In the genomic region with DNA sequence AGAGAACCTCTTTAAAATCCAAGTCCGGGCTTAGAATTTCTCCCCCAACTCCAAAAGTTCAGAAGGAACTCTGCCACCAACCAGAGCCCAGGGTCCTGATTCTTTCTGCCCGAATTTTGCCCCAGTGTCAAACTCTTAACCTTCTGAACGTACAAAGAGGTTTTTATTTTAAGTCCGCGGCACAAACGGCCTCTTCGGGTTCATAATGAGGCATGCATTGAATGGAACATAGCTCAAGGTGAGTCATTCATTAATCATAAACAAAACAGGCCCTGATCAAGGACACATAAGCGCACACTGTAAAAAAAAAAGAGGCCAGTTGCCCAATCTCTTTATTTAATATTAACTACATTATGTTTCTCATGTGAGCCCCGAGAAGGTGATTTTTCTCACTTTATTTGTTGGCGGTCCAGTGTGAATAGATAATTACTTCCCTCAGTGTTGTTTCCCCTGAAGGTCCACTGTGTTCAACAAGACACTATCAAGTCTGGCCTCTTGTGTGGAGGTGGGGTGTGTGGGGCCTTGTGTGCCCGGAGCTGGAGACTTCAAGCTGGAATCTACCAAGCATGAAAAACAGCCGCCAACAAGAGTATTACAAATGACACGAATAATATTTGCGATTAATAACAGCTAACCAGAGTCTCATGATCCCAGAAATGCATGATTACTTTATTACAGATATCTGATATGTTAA, we compare ENCODE assay signal across 20 mouse cellular contexts.
DNase-seq lines count a peak whose midpoint lies in the region; ATAC-seq and TF ChIP-seq lines count a peak whose summit lies in the region.
"Had no signal": no experiment of that assay in that cellular context is flagged by ENCODE, and none has a peak within 500 bp of the region (broad histone marks: within the 10 kb centered on the region; RNA-seq: fewer than 3 reads in every experiment).

No protein-coding gene starts in this region.

- H3K4me2 ChIP-seq in liver, embryonic 12.5 days, result no peak overlapping the region
- H3K4me2 ChIP-seq in intestine, postnatal 0 days (replicated peaks; ENCODE audit: low read depth), result no peak overlapping the region
- no peak overlapping the region for H3K4me2 ChIP-seq in kidney, embryonic 15.5 days
- H3K4me2 ChIP-seq: embryonic facial prominence, embryonic 15.5 days; limb, embryonic 15.5 days; lung, embryonic 14.5 days had no signal

- no peaks in the 10 kb centered on the region for H3K36me3 ChIP-seq in liver, adult 2 months (ENCODE audit: control insufficient read depth, insufficient read depth, low read length)
- H3K36me3 ChIP-seq in liver, embryonic 12.5 days, result no peaks in the 10 kb centered on the region
- no peaks in the 10 kb centered on the region for H3K36me3 ChIP-seq in intestine, postnatal 0 days (ENCODE audit: control insufficient read depth, insufficient read depth)
- H3K36me3 ChIP-seq in kidney, embryonic 15.5 days, result no peaks in the 10 kb centered on the region
- H3K36me3 ChIP-seq: embryonic facial prominence, embryonic 15.5 days; heart, embryonic 10.5 days; limb, embryonic 15.5 days; midbrain, embryonic 10.5 days had no signal

- no peak overlapping the region for H3K4me3 ChIP-seq in liver, adult 2 months (ENCODE audit: insufficient read depth, low read depth, low read length)
- no peak overlapping the region for H3K4me3 ChIP-seq in liver, embryonic 12.5 days
- no peak overlapping the region for H3K4me3 ChIP-seq in intestine, postnatal 0 days (ENCODE audit: low read depth, low read length)
- no peak overlapping the region for H3K4me3 ChIP-seq in kidney, embryonic 15.5 days (replicated peaks)
- H3K4me3 ChIP-seq: embryonic facial prominence, embryonic 15.5 days; heart, embryonic 10.5 days; limb, embryonic 15.5 days; midbrain, embryonic 10.5 days had no signal

- DNase-seq in liver, adult 2 months (ENCODE audit: extremely low read depth, low read depth, low spot score), result peak; percentile 93
- peak; percentile 31 to 55 for DNase-seq in kidney, postnatal 4 days
- no peak for DNase-seq in testis, postnatal 10 days (ENCODE audit: low spot score)
- no peak for DNase-seq in lung, adult 18-20 months
- DNase-seq in lung, postnatal 25 days (ENCODE audit: low spot score), result no peak
- DNase-seq: cerebellum, adult 18-20 months; cerebellum, postnatal 25 days; forebrain, postnatal 0 days; heart, postnatal 10 days; lung, embryonic 14.5 days; right cerebral cortex, postnatal 4 days; thymus, postnatal 4 days had no signal

- H3K9ac ChIP-seq in liver, adult 2 months (ENCODE audit: low read depth, low read length), result peak overlapping the region; percentile 42
- no peak overlapping the region for H3K9ac ChIP-seq in liver, embryonic 12.5 days
- H3K9ac ChIP-seq in intestine, postnatal 0 days (ENCODE audit: low read depth, low read length), result no peak overlapping the region
- no peak overlapping the region for H3K9ac ChIP-seq in kidney, embryonic 15.5 days
- H3K9ac ChIP-seq: embryonic facial prominence, embryonic 15.5 days; forebrain, postnatal 0 days; limb, embryonic 15.5 days; lung, embryonic 14.5 days had no signal

- no peaks in the 10 kb centered on the region for H3K27me3 ChIP-seq in liver, adult 2 months (ENCODE audit: control insufficient read depth, insufficient read depth, low read length)
- H3K27me3 ChIP-seq in liver, embryonic 12.5 days (replicated peaks), result no peaks in the 10 kb centered on the region; the same call in 1 of the 2 replicates
- H3K27me3 ChIP-seq in intestine, postnatal 0 days (replicated peaks; ENCODE audit: control insufficient read depth, insufficient read depth, low read length), result no peaks in the 10 kb centered on the region
- H3K27me3 ChIP-seq in kidney, embryonic 15.5 days, result no peaks in the 10 kb centered on the region
- H3K27me3 ChIP-seq: limb, embryonic 15.5 days had no signal

- no peak for TF ChIP-seq CTCF in liver, adult 2 months (IDR thresholded peaks at IDR 0.05; ENCODE audit: low read depth, low read length)
- no peak for TF ChIP-seq CTCF in intestine, postnatal 0 days (IDR thresholded peaks at IDR 0.05; ENCODE audit: low read depth)

- peak overlapping the region; percentile 82 for H3K27ac ChIP-seq in liver, adult 2 months (replicated peaks; ENCODE audit: insufficient read depth, low read depth, low read length)
- H3K27ac ChIP-seq in liver, embryonic 12.5 days, result no peak overlapping the region
- H3K27ac ChIP-seq in intestine, postnatal 0 days (ENCODE audit: low read depth, low read length), result peak overlapping the region; percentile 50
- peak overlapping the region; percentile 85 for H3K27ac ChIP-seq in kidney, embryonic 15.5 days
- H3K27ac ChIP-seq: embryonic facial prominence, embryonic 15.5 days; heart, embryonic 10.5 days; limb, embryonic 15.5 days; macrophage; midbrain, embryonic 10.5 days had no signal

- no peak for TF ChIP-seq POLR2A in liver, adult 2 months (IDR thresholded peaks at IDR 0.05; ENCODE audit: extremely low read depth, insufficient read depth, low read length)

- no peaks in the 10 kb centered on the region for H3K79me2 ChIP-seq in liver, adult 2 months (ENCODE audit: control insufficient read depth, insufficient read depth, low read length)

- no peak for ATAC-seq in liver, embryonic 12.5 days
- ATAC-seq in intestine, postnatal 0 days, result peak; percentile 71
- 0 out of 2 replicates have a peak, but pooled peaks have one; percentile 35 for ATAC-seq in kidney, embryonic 15.5 days (replicated peaks; ENCODE audit: low FRiP score)
- ATAC-seq: forebrain, postnatal 0 days had no signal

- WGBS in liver, adult 2 months, result 24% methylated on average over 14 of the region's 14 CpGs
- 75% methylated on average over 14 of the region's 14 CpGs for WGBS in liver, embryonic 12.5 days (ENCODE audit: insufficient replicate concordance)
- 45% methylated on average over 14 of the region's 14 CpGs for WGBS in intestine, postnatal 0 days
- 58% methylated on average over 14 of the region's 14 CpGs for WGBS in kidney, embryonic 15.5 days

- H3K9me3 ChIP-seq in liver, embryonic 12.5 days (replicated peaks), result no peaks in the 10 kb centered on the region
- H3K9me3 ChIP-seq in intestine, postnatal 0 days (ENCODE audit: control insufficient read depth), result no peaks in the 10 kb centered on the region
- H3K9me3 ChIP-seq in kidney, embryonic 15.5 days (replicated peaks), result no peaks in the 10 kb centered on the region
- H3K9me3 ChIP-seq: embryonic facial prominence, embryonic 15.5 days; heart, embryonic 10.5 days; limb, embryonic 15.5 days; midbrain, embryonic 10.5 days had no signal

- peaks cover 15% of the 10 kb centered on the region for H3K4me1 ChIP-seq in liver, adult 2 months (ENCODE audit: control insufficient read depth, insufficient read depth, low read length)
- no peaks in the 10 kb centered on the region for H3K4me1 ChIP-seq in liver, embryonic 12.5 days
- no peaks in the 10 kb centered on the region for H3K4me1 ChIP-seq in intestine, postnatal 0 days (replicated peaks; ENCODE audit: control insufficient read depth, insufficient read depth, low read length)
- peaks cover 41% of the 10 kb centered on the region for H3K4me1 ChIP-seq in kidney, embryonic 15.5 days
- H3K4me1 ChIP-seq: embryonic facial prominence, embryonic 15.5 days; heart, embryonic 10.5 days; limb, embryonic 15.5 days had no signal

Comparison
In these comparisons a context has a peak if more than half of its experiments do, and no peak if none do; other contexts are left out.
1. DNase-seq: peak in liver, adult 2 months (single experiment) and kidney, postnatal 4 days (2 of 2); none in testis, postnatal 10 days (single experiment), lung, adult 18-20 months (0 of 2) and lung, postnatal 25 days (single experiment).